Mouse (Mus musculus): ENCODE data around the gene Mpdz. TPM values are rescaled to one million over a fixed set of nuclear protein-coding genes. Genes with fewer than 3 reads are reported as not detected.

The Mpdz gene
- polyA plus RNA-seq, 1 experiment = 15.4 TPM

DNA sequence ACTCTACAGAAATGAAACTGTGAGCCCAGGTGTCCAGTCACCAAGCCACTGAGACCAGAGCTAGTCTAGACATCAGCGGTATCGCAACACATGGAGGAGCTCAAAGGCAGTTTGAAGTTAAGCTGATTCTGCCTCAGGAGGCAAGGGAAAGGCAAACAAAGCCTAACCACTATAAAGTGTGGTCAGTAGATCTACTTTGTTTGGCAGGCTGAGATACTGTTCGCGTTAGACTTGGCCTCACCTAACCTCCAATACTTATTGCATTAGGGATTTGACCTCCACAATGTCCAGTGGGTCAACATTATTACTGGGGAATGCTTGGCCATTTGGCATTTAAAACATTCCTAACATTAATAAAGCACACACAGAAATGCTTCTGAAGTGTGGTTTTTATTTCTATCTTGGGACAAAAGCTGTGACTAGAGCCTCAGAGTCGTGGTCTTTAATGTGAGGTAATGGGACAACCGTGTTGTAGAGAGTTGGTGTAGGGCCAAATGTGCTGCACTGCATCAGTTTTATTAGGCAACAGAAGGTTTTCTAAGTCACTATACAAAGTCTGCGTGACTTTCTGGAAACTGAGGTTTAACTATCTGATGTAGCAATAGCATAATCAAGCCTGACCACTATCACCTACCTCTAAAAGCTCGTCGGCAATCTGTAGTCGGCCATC, 134.9 kb downstream of the Mpdz start:
- TF ChIP-seq CTCF (IDR thresholded peaks at IDR 0.05; ENCODE audit: insufficient read depth, low read length) (no peak), POLR2A (IDR thresholded peaks at IDR 0.05; ENCODE audit: borderline replicate concordance, extremely low read depth, low read depth, low read length) (no peak)
- 77% methylated on average over 10 of the region's 10 CpGs for WGBS
- no peak for DNase-seq
- Histone ChIP-seq H3K4me3 (replicated peaks; ENCODE audit: extremely low read depth, low read depth, low read length) (no peak overlapping the region), H3K4me1 (ENCODE audit: control insufficient read depth, insufficient read depth, low read length) (peaks cover 4% of the 10 kb centered on the region)

- 82% methylated on average over 3 of the region's 3 CpGs for WGBS
- TF ChIP-seq CTCF (IDR thresholded peaks at IDR 0.05; ENCODE audit: insufficient read depth, low read length) (no peak), POLR2A (IDR thresholded peaks at IDR 0.05; ENCODE audit: borderline replicate concordance, extremely low read depth, low read depth, low read length) (no peak)
- no peak overlapping the region for H3K4me3 ChIP-seq (replicated peaks; ENCODE audit: extremely low read depth, low read depth, low read length)
- DNase-seq = no peak
- H3K4me1 ChIP-seq (ENCODE audit: control insufficient read depth, insufficient read depth, low read length) = no peaks in the 10 kb centered on the region
These were observed 140.6 kb downstream of the Mpdz start for GRCm38 (mm10) chr4:81302056-81302455.

GRCm38 (mm10) chr4:81298384-81298783, 144.2 kb downstream of the Mpdz start:
- TF ChIP-seq POLR2A (IDR thresholded peaks at IDR 0.05; ENCODE audit: borderline replicate concordance, extremely low read depth, low read depth, low read length) = no peak
- no peak for TF ChIP-seq CTCF (IDR thresholded peaks at IDR 0.05; ENCODE audit: insufficient read depth, low read length)
- 59% methylated on average over 4 of the region's 4 CpGs for WGBS

DNA sequence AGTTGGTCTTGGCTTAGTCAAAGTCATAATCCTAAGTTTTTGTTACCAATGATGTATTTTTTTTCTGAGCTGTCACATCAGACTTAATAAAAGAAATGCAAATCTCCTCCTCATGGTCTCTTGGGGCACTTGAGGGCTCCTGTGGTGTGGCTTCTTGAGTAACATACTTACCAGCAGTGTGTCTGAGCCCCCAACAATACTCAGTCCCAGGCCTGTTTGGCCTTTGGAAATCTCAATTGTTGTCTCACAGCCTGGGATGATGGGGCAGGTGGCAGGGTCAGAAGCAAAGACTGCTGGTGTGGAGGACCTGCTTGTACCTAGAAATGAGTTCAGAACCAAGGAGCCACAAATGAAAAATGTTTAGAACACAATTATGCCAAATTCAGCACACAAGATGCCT, 149.3 kb downstream of the Mpdz start:
- Histone ChIP-seq H3K4me1 (ENCODE audit: control insufficient read depth, insufficient read depth, low read length) (no peaks in the 10 kb centered on the region), H3K4me3 (replicated peaks; ENCODE audit: extremely low read depth, low read depth, low read length) (no peak overlapping the region)
- no peak for TF ChIP-seq CTCF (IDR thresholded peaks at IDR 0.05; ENCODE audit: insufficient read depth, low read length)
- TF ChIP-seq POLR2A (IDR thresholded peaks at IDR 0.05; ENCODE audit: borderline replicate concordance, extremely low read depth, low read depth, low read length) = no peak
- DNase-seq = no peak

More at GRCm38 (mm10) chr4:81298384-81298783, 144.2 kb downstream of the Mpdz start:
- Histone ChIP-seq H3K4me3 (replicated peaks; ENCODE audit: extremely low read depth, low read depth, low read length) (no peak overlapping the region), H3K4me1 (ENCODE audit: control insufficient read depth, insufficient read depth, low read length) (no peaks in the 10 kb centered on the region)
- DNase-seq = no peak

DNA sequence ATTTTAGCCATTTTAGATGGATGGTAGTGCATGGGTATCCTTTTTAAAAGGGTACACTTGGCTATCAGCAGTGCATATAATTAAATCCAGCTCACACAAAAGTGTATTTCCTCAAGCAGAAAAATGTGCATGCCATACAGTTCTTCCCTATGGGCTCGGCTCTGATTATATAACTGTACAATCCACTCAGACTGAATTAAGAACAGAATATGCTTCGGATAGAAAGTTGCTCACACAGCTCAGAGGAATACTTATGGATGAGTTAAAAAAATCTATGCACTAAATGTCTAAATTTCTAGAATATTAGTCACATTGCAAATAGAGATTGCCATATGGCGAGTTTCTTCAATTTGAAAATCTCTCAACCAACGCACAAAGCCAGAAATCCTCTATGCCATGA, 157.1 kb downstream of the Mpdz start:
- DNase-seq = no peak
- Histone ChIP-seq H3K4me3 (replicated peaks; ENCODE audit: extremely low read depth, low read depth, low read length) (no peak overlapping the region), H3K4me1 (ENCODE audit: control insufficient read depth, insufficient read depth, low read length) (no peaks in the 10 kb centered on the region)
- 95% methylated on average over 4 of the region's 4 CpGs for WGBS
- TF ChIP-seq CTCF (IDR thresholded peaks at IDR 0.05; ENCODE audit: insufficient read depth, low read length) (no peak), POLR2A (IDR thresholded peaks at IDR 0.05; ENCODE audit: borderline replicate concordance, extremely low read depth, low read depth, low read length) (no peak)

- TF ChIP-seq CTCF (IDR thresholded peaks at IDR 0.05; ENCODE audit: insufficient read depth, low read length) = no peak
- no peak for TF ChIP-seq POLR2A (IDR thresholded peaks at IDR 0.05; ENCODE audit: borderline replicate concordance, extremely low read depth, low read depth, low read length)
- WGBS = 90% methylated on average over 3 of the region's 3 CpGs
- no peak for DNase-seq
- Histone ChIP-seq H3K4me1 (ENCODE audit: control insufficient read depth, insufficient read depth, low read length) (no peaks in the 10 kb centered on the region), H3K4me3 (replicated peaks; ENCODE audit: extremely low read depth, low read depth, low read length) (no peak overlapping the region)
These were observed 159.0 kb downstream of the Mpdz start for GRCm38 (mm10) chr4:81283611-81284010.

DNA sequence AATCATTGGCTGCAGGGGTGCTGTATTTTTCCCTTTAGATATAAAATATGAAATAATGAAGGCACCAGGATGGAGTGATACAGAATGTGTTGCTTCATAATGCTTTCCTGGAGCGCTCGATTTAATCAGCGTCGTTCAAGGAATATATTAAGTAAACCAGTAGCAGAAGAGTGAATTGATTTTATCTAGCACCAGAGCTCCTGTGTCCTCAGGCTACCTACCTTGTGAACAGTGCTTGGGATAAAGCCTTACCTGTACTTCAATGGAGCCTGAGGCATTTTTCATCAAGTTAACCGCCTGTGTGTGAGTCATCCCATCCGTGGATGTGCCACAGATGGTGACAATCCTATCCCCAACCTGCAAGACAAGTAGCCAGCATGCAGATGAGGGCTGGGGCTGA, 159.5 kb downstream of the Mpdz start:
- Histone ChIP-seq H3K4me1 (ENCODE audit: control insufficient read depth, insufficient read depth, low read length) (no peaks in the 10 kb centered on the region), H3K4me3 (replicated peaks; ENCODE audit: extremely low read depth, low read depth, low read length) (no peak overlapping the region)
- WGBS = 93% methylated on average over 6 of the region's 6 CpGs
- TF ChIP-seq POLR2A (IDR thresholded peaks at IDR 0.05; ENCODE audit: borderline replicate concordance, extremely low read depth, low read depth, low read length) (no peak), CTCF (IDR thresholded peaks at IDR 0.05; ENCODE audit: insufficient read depth, low read length) (no peak)
- no peak for DNase-seq

DNA sequence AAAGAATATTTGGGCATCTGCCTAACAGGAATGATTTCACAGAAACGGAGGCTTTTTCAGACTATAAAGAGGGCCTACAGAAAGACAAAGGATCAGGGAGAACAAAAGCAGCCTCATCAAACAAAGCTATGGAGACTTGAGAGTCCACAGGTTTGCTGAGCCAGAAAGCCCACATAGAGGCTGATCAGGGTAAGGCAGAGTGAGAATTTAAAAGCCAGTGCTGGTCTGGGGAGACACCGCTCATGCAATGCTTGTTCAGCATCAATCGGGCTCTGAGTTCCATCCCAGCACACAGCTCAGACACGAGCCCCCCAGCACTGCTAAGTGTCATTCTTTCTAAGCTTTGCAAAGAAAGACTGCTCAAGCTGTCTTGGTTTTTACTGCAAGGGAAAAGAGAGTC, 162.5 kb downstream of the Mpdz start:
- no peak for DNase-seq
- no peak overlapping the region for H3K4me3 ChIP-seq (replicated peaks; ENCODE audit: extremely low read depth, low read depth, low read length)
- no peaks in the 10 kb centered on the region for H3K4me1 ChIP-seq (ENCODE audit: control insufficient read depth, insufficient read depth, low read length)
- TF ChIP-seq CTCF (IDR thresholded peaks at IDR 0.05; ENCODE audit: insufficient read depth, low read length) (no peak), POLR2A (IDR thresholded peaks at IDR 0.05; ENCODE audit: borderline replicate concordance, extremely low read depth, low read depth, low read length) (no peak)
- WGBS = 74% methylated on average over 4 of the region's 4 CpGs

- TF ChIP-seq CTCF (IDR thresholded peaks at IDR 0.05; ENCODE audit: insufficient read depth, low read length) (no peak), POLR2A (IDR thresholded peaks at IDR 0.05; ENCODE audit: borderline replicate concordance, extremely low read depth, low read depth, low read length) (no peak)
- Histone ChIP-seq H3K4me1 (ENCODE audit: control insufficient read depth, insufficient read depth, low read length) (no peaks in the 10 kb centered on the region), H3K4me3 (replicated peaks; ENCODE audit: extremely low read depth, low read depth, low read length) (no peak overlapping the region)
- 89% methylated on average over 5 of the region's 5 CpGs for WGBS
- no peak for DNase-seq
These were observed 163.2 kb downstream of the Mpdz start for GRCm38 (mm10) chr4:81279451-81279850.

DNA sequence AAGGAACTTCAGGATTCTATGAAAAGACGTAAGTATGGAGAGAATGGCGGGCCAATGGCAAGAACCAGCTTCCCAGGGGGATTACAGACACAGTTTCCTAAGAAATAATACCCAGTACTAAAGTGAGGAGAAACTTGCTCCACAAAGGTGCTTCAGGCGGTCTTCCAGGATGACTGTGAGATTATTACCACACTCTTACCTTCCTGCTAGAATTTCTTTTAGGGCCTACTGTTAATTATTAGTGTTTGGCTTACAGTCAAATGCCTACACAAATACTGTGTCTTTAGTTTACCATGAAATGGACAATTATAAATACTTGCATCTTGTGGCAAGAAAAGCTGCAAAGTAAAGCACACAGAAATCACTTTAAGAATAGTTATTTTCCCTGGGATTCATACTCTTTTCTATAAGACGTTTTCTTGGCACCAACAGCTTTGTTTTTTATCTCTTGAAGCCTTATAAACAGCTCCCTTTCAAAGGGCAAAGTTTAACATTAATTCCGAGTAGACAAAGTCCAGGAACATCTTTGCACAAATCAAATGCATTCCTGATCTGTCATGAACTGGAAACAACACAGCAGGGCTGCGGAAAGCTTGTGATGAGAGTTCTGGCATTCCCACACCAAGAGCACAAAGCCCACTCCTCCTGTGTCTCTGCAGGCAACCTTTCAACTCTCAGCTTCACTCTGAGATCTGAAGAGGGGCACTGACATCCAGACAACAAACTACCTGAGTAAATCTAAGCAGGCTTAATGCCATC, 166.5 kb downstream of the Mpdz start:
- no peak for DNase-seq
- WGBS = 69% methylated on average over 6 of the region's 6 CpGs
- H3K4me1 ChIP-seq (ENCODE audit: control insufficient read depth, insufficient read depth, low read length) = no peaks in the 10 kb centered on the region
- TF ChIP-seq POLR2A (IDR thresholded peaks at IDR 0.05; ENCODE audit: borderline replicate concordance, extremely low read depth, low read depth, low read length) = no peak
- TF ChIP-seq CTCF (IDR thresholded peaks at IDR 0.05; ENCODE audit: insufficient read depth, low read length) = no peak
- no peak overlapping the region for H3K4me3 ChIP-seq (replicated peaks; ENCODE audit: extremely low read depth, low read depth, low read length)
